Mouse (Mus musculus) stomach, embryonic 16.5 days (tissue): ENCODE results near the gene Pitpnm3. TPM values are rescaled to one million over a fixed set of nuclear protein-coding genes. Genes with fewer than 3 reads are reported as not detected.
A peak's percentile ranks its signal among the peaks of the same experiment; 100 is the strongest.
"Not testable (repeated sequence)": the region's sequence is repeated elsewhere in the genome, so short reads cannot be mapped to it uniquely, and the experiment has no call there.

ENCODE experiments used
- ATAC-seq: fragments of 200-750 bp; cut with Nextera tagmentation; 2 replicates; pipeline ENCODE4 v1.8.0; 2017; ENCODE audit warnings: moderate number of reproducible peaks, moderate TSS enrichment; ENCODE audit not compliant: insufficient read depth, low FRiP score
- H3K27ac ChIP-seq: fragments of 300-500 bp; sonication (generic); 2 replicates; pipeline ENCODE4 v1.5.1; 2014; ENCODE audit warnings: low read length
- H3K27me3 ChIP-seq: fragments of 300-500 bp; sonication (generic); 2 replicates; pipeline ENCODE4 v1.6.1; 2014; ENCODE audit warnings: low read length, control low read depth, mixed read lengths; ENCODE audit not compliant: control insufficient read depth, insufficient read depth
- H3K36me3 ChIP-seq: fragments of 300-500 bp; sonication (generic); 2 replicates; pipeline ENCODE4 v1.6.1; 2014; ENCODE audit warnings: low read length; ENCODE audit not compliant: control insufficient read depth, insufficient read depth
- H3K4me1 ChIP-seq: fragments of 300-500 bp; sonication (generic); 2 replicates; pipeline ENCODE4 v1.6.1; 2014; ENCODE audit warnings: low read length, control low read depth, mixed read lengths; ENCODE audit not compliant: control insufficient read depth, insufficient read depth
- H3K4me2 ChIP-seq: fragments of 300-500 bp; sonication (generic); 2 replicates; pipeline ENCODE4 v1.6.1; 2014; ENCODE audit warnings: low read depth, low read length, mixed read lengths
- H3K4me3 ChIP-seq: fragments of 300-500 bp; sonication (generic); replicated peaks from 2 replicates; pipeline ENCODE4 v1.5.1; 2014; ENCODE audit warnings: mild to moderate bottlenecking, low read length
- H3K9ac ChIP-seq: fragments of 300-500 bp; sonication (generic); 2 replicates; pipeline ENCODE4 v1.6.1; 2014; ENCODE audit warnings: low read length
- H3K9me3 ChIP-seq: fragments of 300-500 bp; sonication (generic); replicated peaks from 2 replicates; pipeline ENCODE4 v1.6.1; 2016; ENCODE audit warnings: low read length, control low read depth; ENCODE audit not compliant: control insufficient read depth
- WGBS: fragments of 180-500 bp; shearing (Covaris S2); extraction: QIAGEN DNeasy Blood & Tissue Kit; methylation state at CpG from one replicate; pipeline ENCODE4 v1.1.7; 2014; 5-methylcytosine and 5-hydroxymethylcytosine counted together
- polyA plus RNA-seq: library from polyadenylated mRNA; unstranded; fragments of >200 nt; fragmentation: Nextera tagmentation; extraction: Ambion mirVana; gene quantifications from 2 replicates; pipeline ENCODE4 v1.2.1, GENCODE M21; 2015

Pitpnm3 gene
- polyA plus RNA-seq = 0.63 and 1.0 TPM in 2 replicates

GRCm38 (mm10) chr11:72135383-72136158 is at the start of gene Pitpnm3:
Gene Pitpnm3, minus strand, starts transcription at chr11:72135778.
- WGBS = under 1% methylated on average over 86 of the region's 107 CpGs
- peaks cover 28% of the 10 kb centered on the region for H3K4me1 ChIP-seq
- no peak within 1 kb of the TSS for H3K27ac ChIP-seq
- no peaks in the 10 kb centered on the region for H3K9me3 ChIP-seq
- 0 out of 2 replicates have a peak, but pooled peaks have one; percentile 22 for ATAC-seq
- H3K4me2 ChIP-seq = peak within 1 kb of the TSS; percentile 99
- H3K27me3 ChIP-seq = peaks cover 14% of the 10 kb centered on the region
- H3K4me3 ChIP-seq = peak within 1 kb of the TSS; percentile 60
- peak within 1 kb of the TSS; percentile 77 for H3K9ac ChIP-seq
- H3K36me3 ChIP-seq = no peaks in the 10 kb centered on the region

GRCm38 (mm10) chr11:72184252-72184651 is 48.7 kb upstream of the Pitpnm3 start:
- no peak overlapping the region for H3K27ac ChIP-seq
- H3K36me3 ChIP-seq = peaks cover 4% of the 10 kb centered on the region
- H3K9me3 ChIP-seq = no peaks in the 10 kb centered on the region
- H3K27me3 ChIP-seq = no peaks in the 10 kb centered on the region
- no peak overlapping the region for H3K4me2 ChIP-seq
- 67% methylated on average over 4 of the region's 4 CpGs for WGBS
- ATAC-seq = no peak
- no peak overlapping the region for H3K9ac ChIP-seq
- no peaks in the 10 kb centered on the region for H3K4me1 ChIP-seq
- no peak overlapping the region for H3K4me3 ChIP-seq

GRCm38 (mm10) chr11:72181136-72181535 is 45.6 kb upstream of the Pitpnm3 start:
- Histone ChIP-seq H3K4me1 (no peaks in the 10 kb centered on the region), H3K4me3 (no peak overlapping the region), H3K36me3 (peaks cover 9% of the 10 kb centered on the region), H3K9ac (no peak overlapping the region), H3K27me3 (no peaks in the 10 kb centered on the region), H3K4me2 (no peak overlapping the region), H3K27ac (no peak overlapping the region), H3K9me3 (no peaks in the 10 kb centered on the region)
- ATAC-seq = no peak
- 82% methylated on average over 4 of the region's 4 CpGs for WGBS

GRCm38 (mm10) chr11:72180556-72180955 is 45.0 kb upstream of the Pitpnm3 start:
- no peaks in the 10 kb centered on the region for H3K4me1 ChIP-seq
- no peaks in the 10 kb centered on the region for H3K27me3 ChIP-seq
- 90% methylated on average over 5 of the region's 5 CpGs for WGBS
- no peak overlapping the region for H3K4me3 ChIP-seq
- no peak overlapping the region for H3K27ac ChIP-seq
- ATAC-seq = no peak
- H3K36me3 ChIP-seq = peaks cover 9% of the 10 kb centered on the region
- H3K4me2 ChIP-seq = no peak overlapping the region
- H3K9me3 ChIP-seq = no peaks in the 10 kb centered on the region
- H3K9ac ChIP-seq = no peak overlapping the region

- Histone ChIP-seq H3K4me3 (no peak overlapping the region), H3K27me3 (no peaks in the 10 kb centered on the region), H3K9ac (no peak overlapping the region), H3K9me3 (no peaks in the 10 kb centered on the region), H3K27ac (no peak overlapping the region), H3K36me3 (peaks cover 6% of the 10 kb centered on the region), H3K4me2 (no peak overlapping the region), H3K4me1 (no peaks in the 10 kb centered on the region)
- ATAC-seq = no peak
- 72% methylated on average over 3 of the region's 3 CpGs for WGBS
These were observed 41.0 kb upstream of the Pitpnm3 start for GRCm38 (mm10) chr11:72176553-72176952.

- no peak overlapping the region for H3K4me2 ChIP-seq
- no peak overlapping the region for H3K4me3 ChIP-seq
- H3K36me3 ChIP-seq = peaks cover 5% of the 10 kb centered on the region; the same call in 1 of the 2 replicates
- no peaks in the 10 kb centered on the region for H3K4me1 ChIP-seq
- no peaks in the 10 kb centered on the region for H3K9me3 ChIP-seq
- no peaks in the 10 kb centered on the region for H3K27me3 ChIP-seq
- H3K27ac ChIP-seq = no peak overlapping the region
- H3K9ac ChIP-seq = no peak overlapping the region
- WGBS = 84% methylated on average over 5 of the region's 5 CpGs
- no peak for ATAC-seq
These were observed 40.4 kb upstream of the Pitpnm3 start for GRCm38 (mm10) chr11:72175966-72176365.

- no peak overlapping the region for H3K4me2 ChIP-seq
- WGBS = 92% methylated on average over 6 of the region's 6 CpGs
- H3K4me1 ChIP-seq = no peaks in the 10 kb centered on the region
- no peak overlapping the region for H3K4me3 ChIP-seq
- H3K9ac ChIP-seq = no peak overlapping the region
- ATAC-seq = no peak
- peaks cover 5% of the 10 kb centered on the region; the same call in 1 of the 2 replicates for H3K36me3 ChIP-seq
- H3K27ac ChIP-seq = no peak overlapping the region
- no peaks in the 10 kb centered on the region for H3K27me3 ChIP-seq
- no peaks in the 10 kb centered on the region for H3K9me3 ChIP-seq
These were observed 39.1 kb upstream of the Pitpnm3 start for GRCm38 (mm10) chr11:72174721-72175120.

- no peak for ATAC-seq
- Histone ChIP-seq H3K4me1 (no peaks in the 10 kb centered on the region), H3K36me3 (peaks cover 5% of the 10 kb centered on the region; the same call in 1 of the 2 replicates), H3K9me3 (no peaks in the 10 kb centered on the region), H3K4me2 (no peak overlapping the region), H3K4me3 (no peak overlapping the region), H3K9ac (no peak overlapping the region), H3K27ac (no peak overlapping the region), H3K27me3 (no peaks in the 10 kb centered on the region)
- WGBS = 88% methylated on average over 5 of the region's 5 CpGs
These were observed 37.9 kb upstream of the Pitpnm3 start for GRCm38 (mm10) chr11:72173506-72173905.

- not testable (repeated sequence) for H3K4me2 ChIP-seq, H3K27me3 ChIP-seq, H3K9ac ChIP-seq, H3K9me3 ChIP-seq, H3K27ac ChIP-seq, H3K4me1 ChIP-seq, ATAC-seq, H3K4me3 ChIP-seq, H3K36me3 ChIP-seq
- WGBS = 73% methylated on average over 4 of the region's 4 CpGs
These were observed 36.3 kb upstream of the Pitpnm3 start for GRCm38 (mm10) chr11:72171906-72172305.
